Mouse (Mus musculus): Measurements from ENCODE around the gene Smdt1. TPM values are rescaled to one million over a fixed set of nuclear protein-coding genes. Genes with fewer than 3 reads are reported as not detected.

The Smdt1 gene
- polyA plus RNA-seq, 1 experiment from 2014 or later = 151 TPM

DNA sequence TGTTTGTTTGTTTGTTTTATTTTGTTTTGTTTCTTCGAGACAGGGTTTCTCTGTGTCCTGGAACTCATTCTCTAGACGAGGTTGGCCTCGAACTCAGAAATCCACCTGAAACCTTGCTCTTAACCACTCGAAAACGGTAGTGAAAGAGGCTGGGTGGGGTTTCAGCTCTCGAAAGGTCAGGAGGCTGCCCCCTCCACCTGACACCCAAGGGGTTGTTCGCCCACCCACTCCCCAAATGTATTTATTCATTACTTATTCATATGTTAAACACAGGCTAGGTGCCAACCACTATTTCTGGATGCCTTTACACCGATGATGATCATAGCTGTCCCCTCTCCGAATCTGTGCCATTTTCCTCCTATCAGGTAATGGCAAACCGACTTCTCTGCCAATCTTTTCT is 391 bp downstream of the Smdt1 start:
- WGBS (ENCODE audit: missing documents) = 68% methylated on average over 10 of the region's 10 CpGs
- Histone ChIP-seq H3K79me2 (ENCODE audit: inconsistent target) (peaks cover 24% of the 10 kb centered on the region), H3K27ac (no peak overlapping the region), H3K4me3 (ENCODE audit: inconsistent target) (peak overlapping the region; percentile 3; the same call in 1 of the 2 replicates), H3K36me3 (ENCODE audit: inconsistent target) (peaks cover 29% of the 10 kb centered on the region)

DNA sequence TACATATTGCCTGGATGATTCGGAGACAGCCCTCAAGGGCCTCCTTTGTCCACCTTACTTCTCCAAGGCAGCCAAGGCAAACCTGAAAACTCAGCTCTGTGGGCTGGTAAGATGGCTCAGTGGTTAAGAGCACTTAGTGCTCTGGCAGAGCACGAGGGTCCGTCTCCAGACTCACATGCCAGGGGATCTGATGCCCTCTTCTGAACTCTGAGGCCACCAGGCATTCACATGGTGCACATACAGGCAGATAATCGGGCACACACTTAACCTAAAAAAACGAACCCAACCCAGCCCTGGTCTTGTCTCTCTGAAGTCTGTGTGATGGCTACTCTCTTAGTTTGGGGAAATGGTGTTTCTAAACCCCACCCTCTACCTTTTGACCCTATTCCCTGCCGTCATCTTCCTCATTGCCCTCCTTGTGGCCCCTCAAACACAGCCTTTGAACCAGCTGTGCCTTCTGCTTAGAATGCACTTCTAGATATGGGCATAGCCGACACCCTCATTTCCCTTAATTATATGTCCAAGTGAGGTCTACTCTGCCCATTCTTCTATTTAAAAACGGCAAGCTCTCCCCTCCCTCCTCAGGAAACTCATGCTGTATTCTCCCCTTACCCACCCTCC is 985 bp downstream of the Smdt1 start:
- Histone ChIP-seq H3K4me3 (ENCODE audit: inconsistent target) (no peak overlapping the region), H3K36me3 (ENCODE audit: inconsistent target) (peaks cover 23% of the 10 kb centered on the region), H3K79me2 (ENCODE audit: inconsistent target) (peaks cover 24% of the 10 kb centered on the region), H3K27ac (no peak overlapping the region)
- WGBS (ENCODE audit: missing documents) = 74% methylated on average over 8 of the region's 8 CpGs

DNA sequence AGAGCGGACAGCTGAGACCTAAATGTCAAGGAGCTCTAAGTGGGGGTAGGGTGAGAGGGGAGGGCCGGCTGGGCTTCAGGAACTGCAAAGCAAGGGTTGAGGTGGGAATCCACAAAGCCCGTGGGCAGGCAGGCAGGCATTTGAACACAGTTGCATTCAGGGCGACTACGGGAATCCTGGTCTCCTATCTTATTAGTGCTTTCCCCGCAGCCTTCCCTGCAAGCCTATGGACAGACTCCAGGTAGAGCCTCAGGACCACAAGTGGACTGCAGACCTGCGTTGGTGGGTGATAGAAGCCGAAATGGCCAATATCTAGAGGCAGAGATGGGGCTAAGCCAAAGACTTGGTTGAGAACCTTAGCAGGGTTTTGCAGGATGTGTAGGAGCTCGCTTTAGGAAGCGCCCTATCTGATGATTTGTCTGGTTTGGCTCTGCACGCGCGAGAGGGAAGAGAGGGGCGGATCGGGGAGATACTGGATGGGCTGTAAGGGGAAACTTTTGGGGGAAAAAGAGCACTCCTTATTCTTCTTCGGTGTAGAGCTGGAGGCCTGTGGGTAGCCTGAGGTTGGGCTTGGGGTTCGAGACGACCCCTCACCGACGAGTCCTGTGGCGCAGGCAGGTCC is 1.8 kb downstream of the Smdt1 start:
- 63% methylated on average over 19 of the region's 21 CpGs for WGBS (ENCODE audit: missing documents)
- H3K4me3 ChIP-seq (ENCODE audit: inconsistent target) = no peak overlapping the region
- peaks cover 24% of the 10 kb centered on the region for H3K79me2 ChIP-seq (ENCODE audit: inconsistent target)
- H3K27ac ChIP-seq = no peak overlapping the region
- H3K36me3 ChIP-seq (ENCODE audit: inconsistent target) = peaks cover 15% of the 10 kb centered on the region

DNA sequence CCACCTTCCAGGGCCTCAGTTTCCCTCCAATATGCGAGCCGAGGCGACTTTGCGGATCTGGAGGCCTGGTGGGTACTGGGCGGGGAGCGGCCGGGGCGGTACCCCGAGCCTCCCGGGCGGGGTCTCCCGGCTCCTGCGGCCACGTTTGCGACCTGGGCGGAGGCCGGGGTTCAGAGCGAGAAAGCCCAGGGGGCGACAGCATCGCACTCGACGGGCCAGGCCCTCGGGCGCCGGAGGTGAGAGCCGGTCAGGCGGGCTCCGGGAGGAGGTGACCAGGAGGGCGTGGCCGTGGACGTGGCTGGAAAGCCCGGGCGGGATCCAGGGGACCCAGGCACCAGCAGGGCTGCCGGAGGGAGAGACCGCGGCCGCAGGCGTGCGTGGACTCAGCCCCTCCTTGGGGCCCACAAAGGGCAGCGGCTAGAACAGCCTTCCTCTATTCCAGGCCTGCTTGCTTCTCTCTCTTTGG is 2.3 kb downstream of the Smdt1 start:
- peaks cover 22% of the 10 kb centered on the region for H3K79me2 ChIP-seq (ENCODE audit: inconsistent target)
- 8% methylated on average over 27 of the region's 40 CpGs for WGBS (ENCODE audit: missing documents)
- H3K36me3 ChIP-seq (ENCODE audit: inconsistent target) = peaks cover 10% of the 10 kb centered on the region
- peak overlapping the region; percentile 16; the same call in 1 of the 2 replicates for H3K4me3 ChIP-seq (ENCODE audit: inconsistent target)
- H3K27ac ChIP-seq = peak overlapping the region; percentile 58

DNA sequence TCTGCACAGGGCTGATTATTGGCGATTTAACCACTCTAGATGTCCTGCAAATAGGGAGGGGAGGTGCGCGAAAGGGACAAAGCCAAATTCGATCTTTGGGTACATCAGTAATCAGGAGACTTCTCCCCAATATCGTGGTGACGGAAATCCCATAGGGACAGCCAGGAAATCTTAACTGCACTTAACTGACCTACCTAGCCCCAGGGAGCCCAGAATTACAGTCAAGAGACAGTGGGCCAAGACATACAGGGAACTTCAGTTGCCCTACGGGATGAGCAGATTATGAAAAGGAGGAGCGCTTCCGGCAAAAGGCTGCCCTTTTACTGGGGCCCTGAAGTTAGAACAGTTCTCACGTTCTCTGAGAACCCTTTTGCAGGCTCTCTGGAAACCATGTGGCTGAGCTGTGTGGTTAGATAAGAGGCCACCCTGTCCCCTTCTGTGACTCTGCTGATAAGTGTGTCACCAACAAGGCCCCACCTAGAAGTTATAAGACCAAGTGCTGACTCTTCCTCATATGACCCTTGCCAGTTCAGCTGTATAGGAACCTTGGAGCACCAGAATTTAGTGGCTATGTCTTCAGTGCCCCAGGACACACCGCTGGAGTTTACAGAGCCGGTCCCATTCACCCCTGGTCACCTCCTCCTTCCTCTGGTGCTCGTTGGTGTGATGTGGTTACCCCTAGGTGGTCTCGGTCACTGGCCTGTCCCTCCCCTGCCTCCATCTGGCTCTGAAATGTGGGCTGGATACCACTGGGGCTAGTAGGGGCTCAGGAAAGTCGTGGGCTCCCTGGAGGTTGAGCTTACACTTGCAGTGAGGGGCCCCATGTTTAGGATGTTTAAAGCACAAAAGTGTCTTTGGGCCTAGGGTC is 3.1 kb downstream of the Smdt1 start:
- WGBS (ENCODE audit: missing documents) = 23% methylated on average over 15 of the region's 15 CpGs
- Histone ChIP-seq H3K27ac (peak overlapping the region; percentile 58), H3K36me3 (ENCODE audit: inconsistent target) (peaks cover 2% of the 10 kb centered on the region; the same call in 1 of the 2 replicates), H3K79me2 (ENCODE audit: inconsistent target) (peaks cover 21% of the 10 kb centered on the region), H3K4me3 (ENCODE audit: inconsistent target) (peak overlapping the region; percentile 16)

DNA sequence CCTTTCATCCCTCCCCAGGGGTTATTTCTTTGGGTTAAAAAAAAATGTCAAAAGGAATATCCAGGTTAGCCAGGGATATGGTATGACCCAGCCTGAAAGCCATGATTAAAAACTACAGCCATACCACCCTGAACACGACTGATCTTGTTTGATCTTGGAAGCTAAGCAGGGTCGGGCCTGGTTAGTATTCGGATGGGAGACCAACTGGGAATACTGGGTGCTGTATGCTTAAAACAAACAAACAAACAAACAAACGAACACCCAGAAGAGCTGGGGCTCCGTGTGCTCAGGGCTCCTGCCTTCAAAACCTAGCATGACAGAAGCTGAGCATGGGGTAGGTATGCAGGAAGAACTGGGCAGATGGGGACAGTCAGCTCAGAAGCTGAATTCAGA is 3.8 kb downstream of the Smdt1 start:
- WGBS (ENCODE audit: missing documents) = 95% methylated on average over 5 of the region's 5 CpGs
- no peaks in the 10 kb centered on the region for H3K36me3 ChIP-seq (ENCODE audit: inconsistent target)
- H3K27ac ChIP-seq = peak overlapping the region; percentile 58
- no peak overlapping the region for H3K4me3 ChIP-seq (ENCODE audit: inconsistent target)
- peaks cover 21% of the 10 kb centered on the region for H3K79me2 ChIP-seq (ENCODE audit: inconsistent target)

DNA sequence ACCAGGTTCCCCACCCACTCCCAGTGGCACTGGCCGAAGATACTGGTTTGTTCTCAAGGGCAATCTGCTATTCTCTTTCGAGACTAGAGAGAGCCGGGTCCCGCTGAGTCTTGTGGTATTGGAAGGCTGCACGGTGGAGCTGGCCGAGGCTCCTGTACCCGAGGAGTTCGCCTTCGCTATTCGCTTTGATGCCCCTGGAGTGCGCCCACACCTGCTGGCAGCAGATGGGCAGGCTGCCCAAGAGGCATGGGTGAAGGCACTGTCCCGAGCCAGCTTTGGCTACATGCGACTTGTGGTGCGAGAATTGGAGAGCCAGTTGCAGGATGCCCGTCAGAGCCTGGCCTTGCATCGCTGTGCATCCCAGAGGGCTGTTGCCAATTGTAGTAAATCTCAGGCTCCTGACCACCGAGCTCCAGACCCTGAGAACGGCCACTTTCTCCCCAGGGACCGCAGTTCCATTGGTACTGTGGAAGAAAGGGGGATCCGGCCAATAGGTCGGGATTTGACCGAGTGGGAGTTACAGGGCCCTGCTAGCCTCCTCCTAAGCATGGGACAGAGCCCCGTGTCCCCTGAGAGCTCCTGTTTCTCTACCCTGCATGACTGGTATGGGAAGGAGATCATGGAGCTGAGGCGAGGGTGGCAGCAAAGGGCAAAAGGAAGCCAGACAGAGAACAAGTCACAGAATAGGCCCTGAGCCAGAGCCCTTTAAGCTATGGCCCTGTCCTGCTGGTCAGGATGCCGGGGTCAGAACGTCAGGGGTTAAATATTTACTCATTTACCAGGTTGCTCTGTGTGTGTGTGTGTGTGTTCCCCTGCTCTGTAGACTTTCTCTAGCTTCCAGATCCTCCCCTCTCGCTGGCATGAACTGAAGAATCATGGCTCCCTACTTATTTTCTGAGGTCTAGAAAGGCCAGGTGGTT is 4.9 kb downstream of the Smdt1 start:
- no peak overlapping the region for H3K27ac ChIP-seq
- no peaks in the 10 kb centered on the region; the same call in 1 of the 2 replicates for H3K36me3 ChIP-seq (ENCODE audit: inconsistent target)
- peaks cover 19% of the 10 kb centered on the region for H3K79me2 ChIP-seq (ENCODE audit: inconsistent target)
- 90% methylated on average over 27 of the region's 27 CpGs for WGBS (ENCODE audit: missing documents)
- no peak overlapping the region for H3K4me3 ChIP-seq (ENCODE audit: inconsistent target)

DNA sequence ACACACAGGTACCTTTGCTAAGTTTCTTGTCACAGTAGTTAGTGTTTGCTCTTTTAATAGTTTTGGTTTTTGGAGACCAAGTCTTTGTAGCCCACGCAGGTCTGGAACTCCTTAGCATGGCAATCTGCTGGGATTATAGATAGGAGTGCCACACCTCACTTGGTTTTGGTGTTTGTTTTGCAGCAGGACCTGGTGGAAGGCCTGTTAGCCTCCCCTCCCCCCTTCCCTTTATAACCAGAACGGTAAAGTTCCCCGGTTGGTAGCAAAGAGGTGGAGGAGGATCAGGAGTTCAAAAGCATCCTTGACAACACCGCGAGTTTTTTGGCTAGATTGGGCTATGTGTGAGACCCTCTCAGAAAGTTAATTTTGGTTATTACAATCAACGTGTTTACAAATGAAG is 6.2 kb downstream of the Smdt1 start:
- peaks cover 29% of the 10 kb centered on the region for H3K79me2 ChIP-seq (ENCODE audit: inconsistent target)
- H3K27ac ChIP-seq = no peak overlapping the region
- no peak overlapping the region for H3K4me3 ChIP-seq (ENCODE audit: inconsistent target)
- 75% methylated on average over 5 of the region's 6 CpGs for WGBS (ENCODE audit: missing documents)
- H3K36me3 ChIP-seq (ENCODE audit: inconsistent target) = peaks cover 10% of the 10 kb centered on the region

DNA sequence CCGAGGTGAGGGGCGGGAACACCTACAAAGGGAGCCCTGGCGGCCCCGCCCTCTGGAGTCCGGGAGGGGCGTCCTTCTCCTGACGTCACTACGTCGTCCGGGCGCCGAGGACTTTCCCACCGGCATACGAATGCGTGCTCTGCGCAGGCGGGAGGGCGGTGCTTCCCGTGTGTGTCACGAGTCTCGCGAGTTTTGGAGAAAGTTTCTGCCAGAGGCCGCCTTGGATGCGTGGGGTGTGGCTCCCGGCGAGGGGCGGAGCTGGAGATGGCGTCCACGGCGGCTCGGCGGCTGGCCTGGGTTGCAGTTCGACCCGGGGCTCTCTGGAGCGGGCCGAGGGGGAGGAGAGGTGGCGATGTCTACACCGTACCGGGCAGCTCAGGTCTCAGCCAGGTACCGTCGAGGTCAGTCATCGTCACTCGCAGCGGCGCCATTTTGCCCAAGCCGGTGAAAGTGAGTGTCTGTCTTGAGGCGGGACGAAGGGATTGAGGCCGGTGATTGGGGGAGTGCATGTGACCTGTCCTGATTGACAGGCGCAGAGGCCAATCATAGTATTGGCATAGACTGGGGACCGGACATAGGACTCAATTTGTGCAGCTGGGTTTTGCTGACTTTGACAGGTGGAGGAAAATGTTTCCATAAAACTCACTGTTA is 7.2 kb downstream of the Smdt1 start:
- Histone ChIP-seq H3K27ac (peak overlapping the region; percentile 67), H3K4me3 (ENCODE audit: inconsistent target) (peak overlapping the region; percentile 69), H3K79me2 (ENCODE audit: inconsistent target) (peaks cover 39% of the 10 kb centered on the region), H3K36me3 (ENCODE audit: inconsistent target) (peaks cover 19% of the 10 kb centered on the region)
- WGBS (ENCODE audit: missing documents) = under 1% methylated on average over 50 of the region's 51 CpGs

DNA sequence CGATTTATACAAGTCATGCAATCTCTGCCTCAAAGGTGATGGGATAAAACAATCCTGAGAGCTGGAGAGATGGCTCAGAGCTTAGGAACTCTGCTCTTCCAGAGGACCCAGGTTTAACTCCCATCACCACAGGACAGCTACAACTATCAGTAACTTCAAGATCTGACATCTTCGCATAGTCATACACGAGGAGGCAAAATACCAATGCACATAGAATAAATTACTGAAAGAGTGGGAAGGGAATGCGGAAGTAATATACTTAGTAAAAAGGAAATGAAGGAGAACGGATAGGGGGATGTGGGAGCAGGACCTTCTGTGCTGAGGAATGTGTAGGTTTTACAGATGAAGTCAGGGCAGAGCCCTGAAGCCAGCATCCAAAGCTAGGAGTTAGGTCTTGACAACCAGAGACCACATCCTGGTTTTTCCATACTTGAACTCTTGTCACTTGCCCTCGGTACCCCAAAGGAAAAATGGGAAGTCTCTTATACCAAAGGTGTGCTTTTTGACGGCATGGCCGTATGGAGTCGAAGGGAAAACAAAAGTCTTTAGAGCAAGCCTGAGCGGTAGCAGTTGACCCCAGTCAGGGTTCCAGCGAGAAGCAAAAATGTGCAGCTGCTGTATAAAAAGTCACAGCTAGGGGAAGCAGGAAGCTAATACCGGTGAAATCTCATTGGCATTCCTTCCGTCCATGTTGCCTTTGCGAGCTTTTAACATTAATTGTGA is 8.0 kb downstream of the Smdt1 start:
- peaks cover 19% of the 10 kb centered on the region for H3K36me3 ChIP-seq (ENCODE audit: inconsistent target)
- H3K79me2 ChIP-seq (ENCODE audit: inconsistent target) = peaks cover 47% of the 10 kb centered on the region
- peak overlapping the region; percentile 69 for H3K4me3 ChIP-seq (ENCODE audit: inconsistent target)
- H3K27ac ChIP-seq = peak overlapping the region; percentile 67
- 11% methylated on average over 14 of the region's 14 CpGs for WGBS (ENCODE audit: missing documents)

DNA sequence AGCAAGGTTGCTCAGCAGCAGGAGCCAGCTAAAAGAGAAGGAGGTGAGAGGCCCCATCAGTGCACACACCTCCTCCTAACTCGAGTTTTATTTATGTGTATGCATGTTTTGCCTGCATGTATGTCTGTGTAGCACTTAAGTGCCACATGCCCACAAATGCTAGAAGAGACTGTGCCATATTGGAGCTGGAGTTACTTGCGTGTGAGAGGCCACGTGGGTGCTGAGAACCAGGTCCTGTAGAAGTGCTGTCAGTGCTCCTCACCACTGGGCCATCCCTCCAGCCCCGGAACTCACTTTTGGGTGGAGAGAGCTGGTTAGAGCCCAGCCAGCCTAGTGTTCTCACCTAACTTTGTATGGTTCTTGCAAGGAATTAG is 8.5 kb downstream of the Smdt1 start:
- Histone ChIP-seq H3K79me2 (ENCODE audit: inconsistent target) (peaks cover 53% of the 10 kb centered on the region), H3K4me3 (ENCODE audit: inconsistent target) (peak overlapping the region; percentile 69), H3K27ac (peak overlapping the region; percentile 67), H3K36me3 (ENCODE audit: inconsistent target) (peaks cover 19% of the 10 kb centered on the region)
- 56% methylated on average over 4 of the region's 4 CpGs for WGBS (ENCODE audit: missing documents)

DNA sequence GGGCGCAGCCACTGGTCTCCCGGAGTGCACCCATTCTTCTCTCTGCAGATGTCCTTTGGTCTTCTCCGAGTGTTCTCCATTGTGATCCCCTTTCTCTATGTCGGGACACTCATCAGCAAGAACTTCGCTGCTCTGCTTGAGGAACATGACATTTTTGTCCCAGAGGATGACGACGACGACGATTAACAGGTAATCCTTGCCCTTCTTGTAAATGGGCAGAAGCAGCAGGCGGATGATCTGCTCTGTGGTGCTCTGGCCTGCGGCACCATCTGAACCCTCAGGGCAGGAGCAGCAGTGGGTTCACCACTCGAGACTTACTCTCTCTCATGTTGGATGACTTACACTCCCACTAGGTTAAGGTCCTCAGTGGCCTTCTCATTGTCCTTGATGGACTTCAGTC is 9.1 kb downstream of the Smdt1 start:
- WGBS (ENCODE audit: missing documents) = 93% methylated on average over 12 of the region's 12 CpGs
- Histone ChIP-seq H3K79me2 (ENCODE audit: inconsistent target) (peaks cover 58% of the 10 kb centered on the region), H3K4me3 (ENCODE audit: inconsistent target) (no peak overlapping the region), H3K27ac (peak overlapping the region; percentile 67), H3K36me3 (ENCODE audit: inconsistent target) (peaks cover 19% of the 10 kb centered on the region)

Data from macrophage (primary cell).